Mouse (Mus musculus) central nervous system, embryonic 14 days (tissue): Measurements from ENCODE around the gene Iqcg. TPM values are rescaled to one million over a fixed set of nuclear protein-coding genes. Genes with fewer than 3 reads are reported as not detected.

Experiments
- polyA plus RNA-seq: library from polyadenylated mRNA; depleted of rRNA; stranded (reverse); fragments of >200 nt; gene quantifications from 2 replicates; pipeline ENCODE4 v1.2.3, GENCODE M21; 2012; rRNA removed

Gene Iqcg
- 1.8 and 2.8 TPM in 2 replicates for polyA plus RNA-seq

DNA sequence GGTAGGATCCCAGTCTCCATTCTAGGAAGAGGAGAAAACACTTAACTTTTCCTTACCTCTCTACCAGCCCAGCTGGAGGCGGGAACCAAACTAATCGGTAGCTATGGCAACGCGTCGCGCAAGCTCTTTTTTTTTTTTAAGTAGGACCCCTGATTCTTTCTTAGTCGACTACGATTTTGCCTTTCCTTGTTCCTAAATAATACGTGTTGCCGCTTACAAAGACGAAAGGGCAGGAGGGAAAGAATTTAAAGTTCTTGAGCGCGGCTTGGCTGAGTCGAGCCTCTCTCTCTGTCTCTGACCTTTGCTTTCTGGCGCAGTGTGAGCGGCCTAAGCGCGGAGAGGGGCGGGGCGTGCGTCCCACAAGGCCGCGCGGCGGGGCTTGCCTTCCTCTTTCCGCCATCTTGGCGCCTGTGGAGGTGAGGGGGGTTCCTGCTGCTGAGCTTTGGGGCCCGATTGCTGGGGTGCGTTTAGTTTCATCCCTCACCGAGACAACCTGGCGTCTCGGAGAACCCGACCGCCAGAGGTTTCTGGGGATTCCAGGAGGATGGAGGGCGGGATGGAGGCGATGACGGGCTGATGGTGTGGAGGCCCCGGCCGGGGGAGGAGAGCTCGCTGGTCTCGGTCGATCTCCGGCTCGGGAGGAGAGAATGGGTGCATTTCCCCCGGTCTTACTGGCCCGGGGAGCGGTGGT is at the start of gene Iqcg, which contains the start of gene Rpl35a:
Iqcg (minus strand) TSS at position 124 of the 691 bp plus-strand sequence.
Rpl35a (plus strand) TSS at position 359 of the 691 bp plus-strand sequence.

DNA sequence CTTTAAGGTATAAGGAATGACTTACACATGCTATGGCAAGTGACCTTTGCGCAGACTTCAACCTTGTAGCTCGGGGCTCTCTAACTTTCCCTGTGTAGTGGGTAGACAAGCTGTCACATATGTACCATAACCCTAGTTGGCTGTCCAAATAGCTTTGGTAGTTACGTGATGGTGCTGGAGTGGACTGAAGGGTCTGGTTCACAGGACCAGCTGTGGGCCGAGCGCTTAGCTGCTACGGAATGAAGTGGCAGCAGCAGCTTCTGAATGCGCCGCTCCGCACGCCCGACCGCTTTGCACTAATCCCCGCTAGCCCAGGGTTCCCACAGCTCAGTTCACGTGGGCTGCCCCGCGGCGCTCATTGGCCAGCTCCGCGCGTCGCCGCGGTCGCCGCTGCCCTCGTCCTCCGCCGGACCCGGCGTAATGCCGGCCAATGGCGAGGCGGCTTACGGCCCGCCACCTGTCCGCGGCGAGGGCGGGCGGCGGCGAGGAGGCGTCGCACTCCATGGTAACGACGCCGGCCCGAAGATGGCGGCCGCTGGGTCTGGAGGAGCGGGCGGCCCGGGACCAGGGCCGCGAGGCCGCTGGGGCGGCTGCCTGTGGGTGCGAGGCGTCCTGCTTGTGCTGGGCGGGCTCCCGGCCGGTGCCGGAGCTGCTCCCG is 6.1 kb upstream of the Iqcg start, which contains the start of gene Lmln:
Lmln (plus strand) TSS at position 498 of the 658 bp plus-strand sequence.

Other genes starting within 250 kb of the Iqcg start
- gene Smbd1, start 245.7 kb downstream of the Iqcg start, polyA plus RNA-seq, result not detected in 2 replicates
- 51.2 and 58.7 TPM in 2 replicates for gene Fyttd1, start 178.7 kb downstream of the Iqcg start, polyA plus RNA-seq
- gene Rubcn, start 178.5 kb downstream of the Iqcg start, polyA plus RNA-seq, result 47.5 and 47.7 TPM in 2 replicates
- gene Lrch3, start 142.1 kb downstream of the Iqcg start, polyA plus RNA-seq, result 58.0 and 61.1 TPM in 2 replicates
- 993 and 1,020 TPM in 2 replicates for gene Rpl35a, start 235 bp upstream of the Iqcg start, polyA plus RNA-seq
- 7.5 and 8.9 TPM in 2 replicates for gene Lmln, start 6.3 kb upstream of the Iqcg start, polyA plus RNA-seq
- gene Osbpl11, start 128.9 kb upstream of the Iqcg start, polyA plus RNA-seq, result 16.2 and 18.1 TPM in 2 replicates
- gene Snx4, start 195.2 kb upstream of the Iqcg start, polyA plus RNA-seq, result 39.5 and 44.3 TPM in 2 replicates